Mouse (Mus musculus): ENCODE data around the gene Gin1.

GRCm38 (mm10) chr1:97769294-97769903 lies 573 bp upstream of the Gin1 start:
- TF ChIP-seq GATA1 (IDR thresholded peaks at IDR 0.05; ENCODE audit: low read length) (no peak; the same call in 1 of the 2 replicates), TAL1 (IDR thresholded peaks at IDR 0.05; ENCODE audit: low read length) (no peak)
